Mouse (Mus musculus): ENCODE measurements around the gene Zfp839. TPM values are rescaled to one million over a fixed set of nuclear protein-coding genes. Genes with fewer than 3 reads are reported as not detected.
"Not testable (repeated sequence)": the region's sequence is repeated elsewhere in the genome, so short reads cannot be mapped to it uniquely, and the experiment has no call there.

The Zfp839 gene
- polyA plus RNA-seq, 1 experiment from 2014 or later, result 4.4 TPM

DNA sequence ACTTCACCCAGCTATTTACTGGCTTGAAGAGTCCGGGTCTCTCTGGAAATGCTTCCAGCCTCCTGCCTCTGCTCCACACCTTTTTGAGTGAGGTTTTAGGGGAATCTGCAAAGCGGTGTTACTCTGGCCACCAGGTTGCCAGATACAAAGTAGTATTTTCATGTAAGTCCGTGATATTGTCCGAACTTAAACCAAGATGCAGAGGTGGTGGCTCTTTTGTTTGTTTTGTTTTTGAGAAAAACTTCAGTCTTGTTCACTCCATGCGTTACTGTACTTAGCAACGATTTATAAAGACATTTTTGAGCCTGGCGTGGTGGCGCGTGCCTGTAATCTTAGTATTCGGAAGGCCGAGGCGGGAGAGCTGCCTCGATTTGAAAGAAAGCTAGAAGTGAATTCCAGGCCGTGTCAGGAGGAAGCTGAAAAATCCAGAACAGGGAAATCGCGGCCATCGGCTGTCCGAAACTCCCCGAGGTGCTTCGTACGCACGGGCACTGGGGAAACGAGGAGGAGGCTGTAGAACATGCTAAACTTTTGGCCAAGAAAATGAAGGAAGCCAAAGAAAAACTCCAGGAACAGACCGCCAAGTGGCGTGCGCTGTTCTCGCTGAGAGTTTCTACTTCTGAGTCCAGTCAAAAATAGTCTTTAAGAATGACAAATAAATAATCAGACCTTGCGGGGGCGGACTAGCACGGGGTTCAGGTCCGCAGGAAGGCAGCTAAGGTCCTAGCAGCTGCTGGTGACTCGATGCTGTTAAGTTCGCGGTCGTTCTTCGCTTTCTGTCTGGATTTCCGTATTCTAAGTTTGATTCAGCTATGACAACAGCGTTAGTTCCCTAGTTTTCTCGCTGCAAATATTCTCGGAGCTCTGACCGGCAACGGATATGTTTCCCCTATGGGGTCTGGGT, 5.6 kb upstream of the Zfp839 start:
- WGBS, result 1% methylated on average over 42 of the region's 42 CpGs
- H3K27me3 ChIP-seq (replicated peaks), result peaks cover 31% of the 10 kb centered on the region
- H3K4me3 ChIP-seq, result peak overlapping the region; percentile 33
- H3K36me3 ChIP-seq (replicated peaks), result no peaks in the 10 kb centered on the region
- peak overlapping the region; percentile 53 for H3K4me2 ChIP-seq
- no peaks in the 10 kb centered on the region for H3K9me3 ChIP-seq
- ATAC-seq (replicated peaks), result no peak
- H3K27ac ChIP-seq, result no peak overlapping the region
- H3K9ac ChIP-seq, result peak overlapping the region; percentile 32; the same call in 1 of the 2 replicates
- H3K4me1 ChIP-seq, result peaks cover 36% of the 10 kb centered on the region

DNA sequence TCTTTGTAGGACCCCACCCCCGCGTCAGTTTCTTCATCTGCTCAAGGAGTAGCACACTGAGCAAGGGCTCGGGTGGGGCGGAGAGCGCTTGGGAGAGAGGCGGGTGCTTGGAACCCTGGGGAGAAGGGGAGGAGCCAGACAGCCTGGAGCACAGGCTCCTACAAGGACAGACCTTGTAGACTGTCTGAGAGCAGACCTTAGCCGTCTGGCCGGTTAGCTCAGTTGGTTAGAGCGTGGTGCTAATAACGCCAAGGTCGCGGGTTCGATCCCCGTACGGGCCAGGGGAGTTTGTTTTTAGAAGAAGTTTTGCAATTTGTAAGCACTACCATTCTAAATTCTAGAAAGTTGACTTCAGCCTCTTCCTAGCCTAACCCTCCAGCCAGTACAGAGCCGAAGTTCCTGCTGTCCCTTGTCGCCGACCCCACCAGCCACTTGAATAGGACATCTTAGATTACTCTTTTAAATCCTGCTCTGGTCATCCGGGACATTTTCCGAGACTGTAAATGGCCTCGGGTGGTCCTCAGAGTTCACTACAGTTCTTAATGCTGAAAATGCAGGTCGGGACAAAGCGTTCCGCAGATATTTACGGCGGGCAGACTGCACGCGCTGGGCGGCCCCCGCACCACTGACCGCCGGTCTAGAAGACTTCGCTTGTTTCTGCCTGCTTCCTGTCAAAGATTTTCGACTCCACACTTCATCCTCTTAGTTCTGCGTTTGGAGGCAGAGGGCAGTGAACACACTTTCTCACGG, 4.7 kb upstream of the Zfp839 start:
- Histone ChIP-seq H3K4me2 (peak overlapping the region; percentile 53), H3K36me3 (replicated peaks) (no peaks in the 10 kb centered on the region), H3K27me3 (replicated peaks) (peaks cover 31% of the 10 kb centered on the region), H3K4me3 (peak overlapping the region; percentile 33), H3K9ac (no peak overlapping the region; the same call in 1 of the 2 replicates), H3K9me3 (no peaks in the 10 kb centered on the region), H3K4me1 (peaks cover 31% of the 10 kb centered on the region), H3K27ac (no peak overlapping the region)
- ATAC-seq (replicated peaks), result peak; percentile 48; the same call in 1 of the 2 replicates
- WGBS, result under 1% methylated on average over 36 of the region's 36 CpGs

DNA sequence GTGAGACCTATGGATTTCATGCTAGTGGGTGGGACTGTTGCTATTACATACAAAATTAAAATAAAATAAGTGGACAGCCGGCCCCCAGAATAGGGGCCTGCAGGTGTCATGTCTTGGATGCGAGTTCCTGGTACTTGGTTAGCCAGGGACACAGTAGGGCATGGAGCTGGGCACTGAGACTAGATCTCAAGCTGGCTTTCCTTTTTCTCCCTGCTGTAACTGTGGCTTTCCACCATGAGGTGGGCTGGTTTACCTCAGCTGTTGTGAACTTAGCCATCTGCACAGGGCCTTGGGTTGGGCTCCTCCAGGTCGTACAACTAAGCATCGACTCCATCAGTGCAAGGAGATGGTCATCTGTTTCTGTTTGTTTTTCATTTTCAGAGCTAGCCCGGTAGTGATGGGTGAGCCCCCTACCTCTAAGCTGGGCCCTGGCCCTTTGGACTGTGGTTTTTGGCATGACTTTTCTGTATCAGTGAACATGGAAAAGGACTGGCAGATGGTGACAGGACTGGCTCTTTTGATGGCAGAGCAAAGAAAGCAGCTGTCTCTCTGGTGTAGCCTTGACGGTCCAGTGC, 3.8 kb upstream of the Zfp839 start:
- ATAC-seq (replicated peaks), result no peak
- peaks cover 31% of the 10 kb centered on the region for H3K27me3 ChIP-seq (replicated peaks)
- H3K9me3 ChIP-seq, result no peaks in the 10 kb centered on the region
- WGBS, result 60% methylated on average over 6 of the region's 6 CpGs
- no peaks in the 10 kb centered on the region for H3K36me3 ChIP-seq (replicated peaks)
- H3K9ac ChIP-seq, result no peak overlapping the region
- H3K4me2 ChIP-seq, result peak overlapping the region; percentile 53; the same call in 1 of the 2 replicates
- H3K27ac ChIP-seq, result no peak overlapping the region
- H3K4me1 ChIP-seq, result peaks cover 38% of the 10 kb centered on the region
- H3K4me3 ChIP-seq, result 0 out of 2 replicates have a peak overlapping the region, but pooled peaks have one; percentile 33

DNA sequence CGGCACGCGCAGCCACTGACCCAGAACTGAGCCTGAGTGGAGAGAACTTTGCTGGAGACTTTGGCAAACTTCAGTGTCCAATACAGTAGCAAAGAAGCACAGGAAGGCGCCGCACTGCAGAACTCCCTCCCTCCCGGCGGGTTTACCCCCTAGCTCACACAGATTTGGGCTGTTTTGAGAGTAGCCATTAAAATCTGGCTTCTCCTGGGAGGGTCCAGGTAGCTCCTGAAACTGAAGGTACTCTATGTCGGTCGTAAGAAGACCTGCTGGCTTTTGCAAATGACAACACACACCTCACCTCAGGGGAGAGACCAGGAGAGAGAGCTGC, 840 bp downstream of the Zfp839 start:
- WGBS, result 23% methylated on average over 9 of the region's 9 CpGs
- no peaks in the 10 kb centered on the region for H3K36me3 ChIP-seq (replicated peaks)
- H3K4me2 ChIP-seq, result peak overlapping the region; percentile 59
- H3K4me3 ChIP-seq, result peak overlapping the region; percentile 84
- peaks cover 16% of the 10 kb centered on the region for H3K4me1 ChIP-seq
- H3K9ac ChIP-seq, result peak overlapping the region; percentile 83
- no peaks in the 10 kb centered on the region for H3K9me3 ChIP-seq
- H3K27ac ChIP-seq, result no peak overlapping the region
- no peak for ATAC-seq (replicated peaks)
- peaks cover 10% of the 10 kb centered on the region for H3K27me3 ChIP-seq (replicated peaks)

DNA sequence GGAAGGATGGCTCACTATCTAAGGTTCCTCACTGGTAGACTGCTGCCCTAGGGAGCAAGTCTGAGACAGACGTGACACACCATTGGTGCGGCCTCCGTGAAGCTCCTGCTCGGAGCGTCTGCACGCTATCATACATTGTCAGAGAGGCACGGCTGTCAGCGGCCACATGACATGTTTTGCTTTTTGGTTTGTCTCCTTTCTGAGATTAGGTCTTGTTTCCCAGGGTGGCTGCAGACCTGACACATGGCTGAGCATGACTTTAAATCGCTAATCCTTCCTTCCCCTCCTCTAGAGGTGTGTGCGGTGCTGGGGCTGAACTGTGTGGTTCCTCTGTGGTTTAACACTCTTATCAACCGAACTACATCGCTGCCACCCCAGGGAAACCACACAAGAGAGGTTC, 1.4 kb downstream of the Zfp839 start:
- Histone ChIP-seq H3K27ac (no peak overlapping the region), H3K27me3 (replicated peaks) (peaks cover 5% of the 10 kb centered on the region), H3K9ac (no peak overlapping the region), H3K4me2 (0 out of 2 replicates have a peak overlapping the region, but pooled peaks have one; percentile 59), H3K4me1 (peaks cover 14% of the 10 kb centered on the region), H3K9me3 (no peaks in the 10 kb centered on the region), H3K4me3 (peak overlapping the region; percentile 84; the same call in 1 of the 2 replicates), H3K36me3 (replicated peaks) (no peaks in the 10 kb centered on the region)
- no peak for ATAC-seq (replicated peaks)
- 80% methylated on average over 12 of the region's 12 CpGs for WGBS

DNA sequence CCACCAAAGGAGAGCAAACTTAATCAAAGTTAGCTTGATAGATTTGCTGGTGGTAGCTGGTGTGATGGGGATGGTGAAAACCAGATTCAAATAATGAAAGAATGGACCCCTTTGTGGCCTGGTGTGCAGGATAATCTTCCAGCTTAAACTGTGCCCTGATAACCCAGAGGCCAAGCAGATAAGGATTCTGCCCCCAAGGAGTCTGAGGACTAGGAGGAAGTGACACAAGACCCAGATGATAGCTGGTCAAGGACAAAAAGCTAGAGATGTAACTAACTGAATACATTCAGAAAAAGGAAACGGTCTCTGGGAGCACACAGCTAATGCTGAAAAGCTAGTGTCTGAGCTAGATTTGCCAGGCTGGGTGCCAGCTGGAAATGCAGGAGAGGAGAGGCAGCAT, 1.9 kb downstream of the Zfp839 start:
- ATAC-seq (replicated peaks), result no peak
- Histone ChIP-seq H3K4me2 (no peak overlapping the region), H3K4me1 (peaks cover 14% of the 10 kb centered on the region), H3K9ac (no peak overlapping the region), H3K36me3 (replicated peaks) (no peaks in the 10 kb centered on the region), H3K9me3 (no peaks in the 10 kb centered on the region), H3K27me3 (replicated peaks) (no peaks in the 10 kb centered on the region), H3K27ac (no peak overlapping the region), H3K4me3 (no peak overlapping the region)
- WGBS, result 93% methylated on average over 1 of the region's 1 CpGs

DNA sequence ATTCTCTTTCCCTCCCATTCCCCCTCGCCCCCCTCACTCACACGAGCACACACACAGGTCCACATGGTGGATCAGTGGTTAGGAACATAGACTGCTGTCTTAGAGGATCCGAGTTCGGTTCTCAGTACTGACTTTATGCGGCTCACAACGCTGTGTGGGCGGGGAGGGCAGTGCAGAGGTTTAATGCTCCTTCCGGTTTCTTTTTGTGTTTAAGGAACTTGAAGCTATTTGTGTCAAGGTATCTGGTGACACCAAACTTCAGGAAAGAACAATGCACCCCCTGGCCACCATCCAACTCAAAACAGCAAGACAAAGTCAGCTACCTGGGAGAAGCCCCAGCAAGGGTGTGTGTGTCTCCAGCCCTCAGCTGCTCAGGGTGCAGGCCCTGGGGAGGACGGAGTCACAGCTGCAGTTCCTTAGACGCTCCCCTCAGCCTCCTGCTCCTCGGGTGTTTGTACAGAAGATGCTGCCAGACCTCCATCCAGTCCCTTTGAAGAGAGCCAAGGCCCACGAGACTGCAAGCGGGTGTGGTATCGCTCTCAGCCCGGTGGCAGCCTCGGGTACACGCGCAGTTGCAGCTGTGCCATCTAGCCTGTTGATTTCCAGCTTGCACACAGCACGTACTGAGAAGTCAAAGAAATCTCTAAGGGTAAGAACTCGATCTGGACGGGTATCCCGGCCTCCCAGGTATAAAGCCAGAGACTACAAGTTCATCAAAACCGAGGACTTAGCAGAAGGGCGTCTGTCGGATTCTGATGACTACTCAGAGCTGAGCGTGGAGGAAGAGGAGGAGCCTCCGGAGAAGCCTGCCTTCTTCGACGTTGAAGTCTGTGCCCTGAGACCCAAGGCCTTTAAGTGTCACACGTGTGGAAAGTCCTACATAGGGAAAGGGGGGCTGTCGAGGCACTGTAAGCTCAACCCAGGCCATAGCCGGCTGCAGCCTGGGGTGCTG, 5.0 kb downstream of the Zfp839 start:
- ATAC-seq (replicated peaks), result no peak
- 88% methylated on average over 32 of the region's 32 CpGs for WGBS
- H3K9ac ChIP-seq, result no peak overlapping the region
- H3K36me3 ChIP-seq (replicated peaks), result no peaks in the 10 kb centered on the region
- H3K27ac ChIP-seq, result no peak overlapping the region
- H3K4me1 ChIP-seq, result peaks cover 10% of the 10 kb centered on the region
- H3K27me3 ChIP-seq (replicated peaks), result no peaks in the 10 kb centered on the region
- no peaks in the 10 kb centered on the region for H3K9me3 ChIP-seq
- H3K4me2 ChIP-seq, result no peak overlapping the region
- H3K4me3 ChIP-seq, result no peak overlapping the region

DNA sequence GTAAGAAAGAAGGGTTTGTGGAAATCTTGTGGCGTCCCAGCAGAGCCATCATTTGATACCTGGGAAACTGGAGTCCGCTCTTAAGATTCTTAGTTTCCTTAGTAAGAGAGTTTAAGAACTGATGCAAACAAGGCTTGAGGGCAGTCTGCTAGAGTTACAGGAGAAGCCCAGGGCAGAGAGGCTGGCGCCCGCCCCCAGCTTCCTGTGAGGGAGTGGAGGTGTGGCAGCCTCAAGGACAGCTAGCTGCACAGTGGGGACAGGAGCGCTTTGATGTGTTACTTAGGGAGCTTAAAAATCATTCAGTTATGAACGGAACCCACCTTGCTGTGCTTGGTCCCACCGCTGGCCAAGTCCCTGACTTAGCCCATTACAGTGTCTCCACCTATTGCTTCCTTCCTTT, 7.1 kb downstream of the Zfp839 start:
- no peaks in the 10 kb centered on the region for H3K9me3 ChIP-seq
- no peak overlapping the region for H3K4me3 ChIP-seq
- no peak overlapping the region for H3K4me2 ChIP-seq
- WGBS, result 91% methylated on average over 7 of the region's 7 CpGs
- ATAC-seq (replicated peaks), result no peak
- H3K27ac ChIP-seq, result no peak overlapping the region
- no peak overlapping the region for H3K9ac ChIP-seq
- no peaks in the 10 kb centered on the region for H3K27me3 ChIP-seq (replicated peaks)
- H3K4me1 ChIP-seq, result peaks cover 4% of the 10 kb centered on the region; the same call in 1 of the 2 replicates
- no peaks in the 10 kb centered on the region for H3K36me3 ChIP-seq (replicated peaks)

DNA sequence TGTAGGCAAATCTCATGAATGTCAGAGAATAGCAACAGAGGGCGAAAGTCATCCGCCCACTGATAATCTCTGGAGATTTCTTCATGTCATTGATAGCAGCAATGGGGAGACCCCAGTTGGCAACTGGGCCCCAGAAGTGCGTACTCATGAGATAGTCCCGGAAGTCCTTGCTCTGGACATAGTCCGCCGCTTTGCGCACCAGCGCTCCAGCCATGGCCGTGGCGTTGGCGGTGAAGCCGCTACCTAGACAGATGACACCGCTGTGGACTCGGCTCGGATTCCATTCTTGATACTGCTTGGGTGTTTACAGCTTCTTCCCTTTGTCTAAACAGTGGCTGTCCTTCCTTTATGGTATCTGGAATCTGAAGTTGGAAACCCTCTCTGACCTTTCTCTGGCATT, 8.6 kb downstream of the Zfp839 start:
- H3K4me1 ChIP-seq; H3K36me3 ChIP-seq (replicated peaks); H3K4me3 ChIP-seq; ATAC-seq (replicated peaks); H3K9ac ChIP-seq; H3K27me3 ChIP-seq (replicated peaks); H3K27ac ChIP-seq; H3K9me3 ChIP-seq; H3K4me2 ChIP-seq: not testable (repeated sequence)
- 94% methylated on average over 15 of the region's 15 CpGs for WGBS

DNA sequence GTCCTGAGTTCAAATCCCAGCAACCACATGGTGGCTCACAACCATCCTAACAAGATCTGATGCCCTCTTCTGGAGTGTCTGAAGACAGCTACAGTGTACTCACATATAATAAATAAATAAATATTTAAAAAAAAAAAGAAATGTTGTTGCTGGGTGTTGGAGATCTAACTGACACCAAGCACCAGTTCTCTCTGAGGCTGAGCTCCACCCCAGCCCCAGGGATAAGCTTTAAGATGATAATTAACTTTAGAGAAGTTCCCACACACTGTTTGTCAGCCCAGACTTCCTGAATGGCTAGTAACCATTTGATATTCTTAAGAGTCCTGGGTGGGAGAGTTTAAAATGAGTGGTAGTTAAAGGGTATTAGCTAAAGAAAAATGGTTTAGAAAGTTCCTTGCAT, 10.2 kb downstream of the Zfp839 start:
- no peaks in the 10 kb centered on the region for H3K36me3 ChIP-seq (replicated peaks)
- no peak for ATAC-seq (replicated peaks)
- H3K4me1 ChIP-seq, result peaks cover 4% of the 10 kb centered on the region; the same call in 1 of the 2 replicates
- H3K4me3 ChIP-seq, result no peak overlapping the region
- H3K4me2 ChIP-seq, result no peak overlapping the region
- no peak overlapping the region for H3K27ac ChIP-seq
- H3K9ac ChIP-seq, result no peak overlapping the region
- no peaks in the 10 kb centered on the region for H3K27me3 ChIP-seq (replicated peaks)
- no peaks in the 10 kb centered on the region for H3K9me3 ChIP-seq

DNA sequence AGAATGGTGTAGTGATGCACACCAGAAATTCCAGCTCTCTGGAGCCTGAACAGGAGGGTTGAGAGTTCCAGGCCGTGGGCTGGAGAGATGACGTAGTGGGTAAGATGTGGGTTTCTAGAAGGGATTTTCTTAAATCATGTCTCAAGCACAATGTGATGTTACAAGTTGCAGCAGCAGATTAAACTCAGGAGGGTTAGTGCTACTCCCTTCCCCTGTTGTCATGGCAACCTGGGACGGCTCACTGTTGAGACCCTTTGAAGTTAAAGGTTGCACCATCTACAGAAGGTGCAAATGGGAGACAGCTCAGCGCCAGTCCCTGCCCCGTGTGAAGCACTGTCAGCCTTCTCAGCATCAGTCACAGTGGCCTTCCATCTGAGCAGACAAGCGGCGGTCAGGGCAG, 11.2 kb downstream of the Zfp839 start:
- no peaks in the 10 kb centered on the region for H3K9me3 ChIP-seq
- H3K4me3 ChIP-seq, result no peak overlapping the region
- no peak overlapping the region for H3K4me2 ChIP-seq
- 0 out of 2 replicates have a peak, but pooled peaks have one; percentile 50 for ATAC-seq (replicated peaks)
- peak overlapping the region; percentile 18; the same call in 1 of the 2 replicates for H3K27ac ChIP-seq
- 33% methylated on average over 7 of the region's 7 CpGs for WGBS
- H3K4me1 ChIP-seq, result peaks cover 4% of the 10 kb centered on the region; the same call in 1 of the 2 replicates
- H3K27me3 ChIP-seq (replicated peaks), result no peaks in the 10 kb centered on the region
- H3K9ac ChIP-seq, result no peak overlapping the region
- no peaks in the 10 kb centered on the region for H3K36me3 ChIP-seq (replicated peaks)
